Mouse (Mus musculus): ENCODE data around the gene Osbpl10.

DNA sequence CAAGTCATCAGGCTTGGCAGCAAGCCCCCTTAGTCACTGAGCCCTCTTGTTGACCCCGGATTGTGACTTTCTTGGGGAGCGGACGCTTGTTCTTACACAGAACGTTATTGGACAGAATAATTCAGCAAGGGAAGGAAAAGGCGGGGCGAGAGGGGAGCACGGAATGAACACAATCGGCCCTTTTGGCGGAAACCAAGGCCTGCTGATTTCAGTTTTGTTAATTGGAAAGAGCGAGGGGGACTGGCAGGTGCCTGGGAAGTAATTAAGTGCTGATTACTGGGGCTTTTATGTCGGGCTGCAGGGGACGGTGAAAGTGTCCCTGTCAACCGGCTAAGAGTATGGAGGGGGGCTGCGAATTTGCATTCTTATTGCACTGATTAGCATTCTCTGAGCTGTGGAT, 59.8 kb downstream of the Osbpl10 start:
- no peak for TF ChIP-seq POLR2A (IDR thresholded peaks at IDR 0.05; ENCODE audit: low read depth, low read length)
- no peak for TF ChIP-seq CTCF (conservative IDR thresholded peaks at IDR 0.05; ENCODE audit: insufficient read depth, insufficient read length, low read depth, low read length)
